Mouse (Mus musculus): ENCODE results near the gene Ube2j2. TPM values are rescaled to one million over a fixed set of nuclear protein-coding genes. Genes with fewer than 3 reads are reported as not detected.

Ube2j2 gene
- total RNA-seq (2022), result 10 to 100 TPM; 58.5 to 69.0 (median 66.3) TPM

GRCm38 (mm10) chr4:155943534-155944249 lies at the start of gene Ube2j2:
Gene Ube2j2 (plus strand): TSS chr4:155943831.
- peak; percentile 93 to 96 for DNase-seq (ENCODE audit: low spot score in 2 of 2)

GRCm38 (mm10) chr4:155894311-155894881 lies 49.2 kb upstream of the Ube2j2 start:
- peak; percentile 59 to 62 for DNase-seq (ENCODE audit: low spot score in 2 of 2)

GRCm38 (mm10) chr4:155895216-155895615 lies 48.4 kb upstream of the Ube2j2 start:
- peak; percentile 75 to 79 for DNase-seq (ENCODE audit: low spot score in 2 of 2)

DNA sequence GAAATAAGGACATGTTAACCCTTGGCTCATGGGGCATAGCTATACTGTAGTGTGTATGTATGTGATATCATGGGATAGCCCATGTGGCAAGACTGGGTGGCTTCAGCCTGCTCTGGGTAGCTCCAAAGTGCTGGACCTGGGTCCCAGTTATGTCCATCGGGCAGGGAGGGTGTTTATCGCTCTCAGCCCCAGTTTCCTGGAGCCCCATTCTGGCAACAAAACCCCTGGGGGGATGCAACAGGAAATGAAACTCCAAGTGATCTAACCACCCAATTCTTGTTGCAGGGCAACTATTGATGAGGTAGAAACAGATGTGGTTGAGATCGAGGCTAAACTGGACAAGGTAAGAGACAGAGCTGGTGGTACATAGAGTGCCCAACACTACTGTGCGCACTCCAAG lies 47.8 kb upstream of the Ube2j2 start:
- DNase-seq (ENCODE audit: low spot score in 2 of 2), result no peak

DNA sequence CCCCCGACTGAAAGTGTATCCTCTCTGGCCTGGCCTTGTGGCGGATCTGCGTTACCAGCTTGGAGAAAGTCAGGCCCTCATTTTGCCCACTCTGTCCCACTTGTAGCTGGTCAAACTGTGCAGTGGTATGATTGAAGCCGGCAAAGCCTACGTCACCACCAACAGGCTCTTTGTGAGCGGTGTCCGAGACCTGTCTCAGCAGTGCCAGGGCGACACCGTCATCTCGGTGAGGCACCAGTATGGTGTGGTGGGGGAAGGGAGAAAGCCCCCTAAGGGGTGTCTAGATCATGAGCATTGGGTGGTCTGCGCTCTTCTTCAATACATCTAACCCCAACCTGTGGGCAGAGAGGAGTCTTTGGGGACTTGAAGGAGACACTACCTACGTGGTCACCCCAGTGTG lies 47.2 kb upstream of the Ube2j2 start:
- no peak for DNase-seq (ENCODE audit: low spot score in 2 of 2)

- DNase-seq (ENCODE audit: low spot score in 2 of 2), result no peak
Observed at GRCm38 (mm10) chr4:155898318-155898717, 45.3 kb upstream of the Ube2j2 start.

- DNase-seq (ENCODE audit: low spot score in 2 of 2), result no peak
Observed at GRCm38 (mm10) chr4:155899355-155899754, 44.3 kb upstream of the Ube2j2 start.

GRCm38 (mm10) chr4:155901205-155901604 lies 42.4 kb upstream of the Ube2j2 start:
- DNase-seq (ENCODE audit: low spot score in 2 of 2), result peak; percentile 42 to 50

DNA sequence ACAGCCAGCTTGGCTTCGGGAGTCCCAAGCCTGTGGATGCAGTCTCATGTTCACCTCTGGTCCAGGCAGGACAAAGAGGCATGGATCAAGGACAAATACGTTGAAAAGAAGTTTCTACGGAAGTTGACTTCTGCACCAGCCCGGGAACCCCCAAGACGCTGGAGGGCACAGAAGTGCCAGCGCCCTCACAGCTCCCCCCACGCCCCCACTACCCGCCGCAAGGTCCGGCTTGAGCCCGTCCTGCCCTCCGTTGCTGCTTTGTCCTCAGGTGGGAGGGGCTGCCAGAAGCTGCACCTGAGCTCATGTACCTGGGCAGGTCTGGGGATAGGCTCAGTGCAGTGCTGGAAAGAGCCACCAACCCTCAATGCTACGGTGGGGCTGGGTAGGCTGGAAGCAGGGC lies 40.4 kb upstream of the Ube2j2 start:
- no peak for DNase-seq (ENCODE audit: low spot score in 2 of 2)

- DNase-seq (ENCODE audit: low spot score in 2 of 2), result peak; percentile 6 to 14
Observed at GRCm38 (mm10) chr4:155904318-155905102, 39.1 kb upstream of the Ube2j2 start.

DNA sequence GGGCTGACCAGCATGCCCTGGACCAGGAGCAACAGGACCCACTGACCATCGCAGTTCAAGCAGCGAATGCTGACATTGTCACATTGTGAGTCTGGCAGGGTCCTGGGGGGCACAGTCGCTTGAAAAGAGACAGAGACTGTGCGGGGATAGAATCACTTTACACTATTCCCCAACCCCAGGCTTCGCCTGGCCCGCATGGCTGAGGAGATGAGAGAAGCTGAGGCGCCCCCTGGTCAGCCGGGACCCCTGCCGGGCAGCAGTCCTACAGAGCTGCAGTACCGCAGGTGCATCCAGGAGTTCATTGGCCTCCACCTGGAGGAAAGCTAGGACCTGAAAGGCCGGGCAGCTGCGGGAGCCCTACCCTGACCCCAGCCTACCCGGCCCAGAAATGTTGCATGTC lies 38.0 kb upstream of the Ube2j2 start:
- peak in 1 of 2 experiments; percentile 2 for DNase-seq (ENCODE audit: low spot score in 2 of 2)

DNA sequence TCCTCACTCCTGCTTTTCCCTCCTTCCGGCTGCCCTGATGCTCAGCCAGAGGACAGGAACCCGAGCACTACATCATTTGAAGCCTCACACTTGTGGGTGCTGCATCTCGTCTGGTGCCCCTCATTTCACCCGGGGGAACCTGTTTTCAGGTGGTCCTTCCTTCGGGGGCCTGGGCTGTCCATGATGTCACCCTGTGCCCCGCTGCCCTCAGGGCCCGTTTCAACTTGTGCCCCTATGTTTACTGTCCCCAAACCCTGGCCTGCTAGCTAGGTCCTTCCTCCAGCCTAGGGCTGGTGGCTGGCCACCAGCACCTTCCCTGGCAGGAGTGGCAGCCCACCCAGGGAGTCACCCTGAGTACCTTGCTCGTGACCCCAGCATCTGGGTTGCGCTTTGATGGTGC lies 37.5 kb upstream of the Ube2j2 start:
- DNase-seq (ENCODE audit: low spot score in 2 of 2), result peak in 1 of 2 experiments; percentile 2

DNA sequence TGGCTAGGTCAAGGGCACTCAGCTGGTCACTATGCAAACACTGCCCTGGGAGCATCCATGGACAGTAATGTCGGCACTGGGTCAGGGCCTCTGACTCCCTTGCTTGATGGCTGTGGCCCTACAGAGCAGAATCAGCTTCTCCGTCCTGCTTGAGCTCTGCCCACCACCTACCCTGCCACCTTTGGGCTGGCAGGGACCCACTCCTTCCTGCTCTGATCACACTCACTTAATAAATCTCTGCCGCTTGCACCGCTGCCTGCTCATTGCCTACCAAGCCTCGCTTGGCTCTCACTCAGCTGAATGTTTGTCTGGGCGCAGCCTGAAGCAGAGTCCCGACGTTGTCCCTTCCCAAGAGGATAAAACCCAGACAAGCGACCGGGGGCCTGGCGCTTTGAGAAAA lies 36.6 kb upstream of the Ube2j2 start:
- DNase-seq (ENCODE audit: low spot score in 2 of 2), result peak in 1 of 2 experiments; percentile 2

- peak; percentile 4 to 10 for DNase-seq (ENCODE audit: low spot score in 2 of 2)
Observed at GRCm38 (mm10) chr4:155908281-155908680, 35.4 kb upstream of the Ube2j2 start.

DNA sequence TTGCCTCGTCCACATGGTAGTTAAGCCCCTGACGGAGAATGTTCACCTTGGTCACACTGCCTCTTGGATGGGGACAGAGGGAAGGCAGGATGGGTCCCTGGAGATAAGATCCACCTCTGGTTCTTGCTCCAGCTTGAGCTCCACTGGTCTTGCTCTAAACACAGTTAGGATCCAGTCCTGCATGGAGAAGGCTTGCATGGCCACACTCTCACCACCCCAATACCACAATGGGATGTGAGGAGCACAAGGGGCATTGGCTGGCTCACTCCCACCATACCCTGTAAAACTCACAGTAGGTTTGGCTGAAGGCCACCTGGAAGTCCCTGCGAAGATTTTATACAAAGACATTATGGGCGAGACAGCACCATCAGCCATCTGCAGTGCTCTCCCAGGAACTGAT lies 34.9 kb upstream of the Ube2j2 start:
- no peak for DNase-seq (ENCODE audit: low spot score in 2 of 2)

DNA sequence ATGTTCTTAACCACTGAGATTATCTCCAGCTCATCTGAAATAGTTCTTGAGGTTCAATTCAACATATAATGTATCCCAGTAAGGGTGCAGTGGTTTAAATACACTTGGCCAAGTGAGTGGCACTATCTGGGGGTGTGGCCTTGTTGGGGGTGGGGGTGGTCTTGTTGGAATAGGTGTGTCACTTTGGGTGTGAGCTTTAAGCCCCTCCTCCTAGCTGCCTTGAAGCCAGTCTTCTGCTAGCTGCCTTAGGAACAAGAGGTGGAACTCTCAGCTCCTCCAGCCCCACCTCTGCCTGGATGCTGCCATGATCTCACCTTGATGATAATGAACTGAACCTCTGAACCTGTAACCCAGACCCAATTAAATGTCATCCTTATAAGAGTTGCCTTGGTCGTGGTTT lies 11.6 kb upstream of the Ube2j2 start:
- DNase-seq (ENCODE audit: low spot score in 2 of 2), result no peak

DNA sequence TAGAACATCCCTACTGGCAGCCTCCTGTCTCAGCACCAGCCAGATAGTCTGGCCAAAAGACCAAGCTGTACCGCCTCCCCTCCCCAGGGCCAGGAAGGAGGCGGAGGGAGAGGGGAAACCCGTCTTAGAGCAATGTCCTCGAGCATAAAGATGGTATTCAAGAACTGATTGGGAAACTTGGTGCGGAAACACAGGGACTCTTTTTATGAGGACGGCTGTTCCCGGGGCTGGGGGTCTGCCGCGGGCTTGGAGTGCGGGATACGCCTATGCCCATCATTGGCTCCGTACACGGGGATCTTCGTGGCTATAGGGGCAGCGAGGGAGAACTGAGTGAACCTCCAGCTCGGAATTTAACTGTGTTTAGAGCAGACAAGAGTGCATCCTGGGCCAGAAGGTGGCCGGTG lies 580 bp upstream of the Ube2j2 start:
- peak; percentile 29 to 37 for DNase-seq (ENCODE audit: low spot score in 2 of 2)

- no peak for DNase-seq (ENCODE audit: low spot score in 2 of 2)
Observed at GRCm38 (mm10) chr4:155944271-155944670, 640 bp downstream of the Ube2j2 start.

GRCm38 (mm10) chr4:155947094-155947493 lies 3.5 kb downstream of the Ube2j2 start:
- no peak for DNase-seq (ENCODE audit: low spot score in 2 of 2)

- no peak for DNase-seq (ENCODE audit: low spot score in 2 of 2)
Observed at GRCm38 (mm10) chr4:155955491-155955890, 11.9 kb downstream of the Ube2j2 start.

DNA sequence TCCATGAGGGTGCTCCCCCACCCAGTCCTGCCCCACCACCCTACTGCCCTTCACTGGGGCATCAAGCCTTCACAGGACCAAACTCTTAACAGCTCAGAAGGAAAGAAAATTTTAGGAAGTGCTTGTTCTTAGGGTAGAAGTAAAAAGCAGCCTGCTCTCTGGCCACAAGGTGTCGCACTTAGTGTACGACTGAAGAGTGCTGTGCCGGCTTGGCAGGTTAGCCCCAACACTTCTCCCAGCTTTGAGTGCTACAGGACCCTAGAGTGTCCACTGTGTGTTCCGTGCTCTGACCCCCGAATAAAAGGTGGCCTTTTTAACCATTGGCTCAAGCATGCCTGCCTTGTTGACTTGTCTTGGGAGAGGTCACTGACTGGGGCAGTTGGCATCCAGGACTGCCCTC lies 15.6 kb downstream of the Ube2j2 start:
- DNase-seq (ENCODE audit: low spot score in 2 of 2), result peak; percentile 47 to 61
